Mouse (Mus musculus) testis, adult 2 months (tissue): Measurements from ENCODE around the gene Ankrd34b.

Experiments used
- CTCF ChIP-seq: fragments of 200-500 bp; IDR thresholded peaks from 2 replicates; pipeline ENCODE4 v1.5.1; 2012; ENCODE audit warnings: low read depth, mild to moderate bottlenecking, inconsistent platforms, low read length, moderate library complexity; ENCODE audit not compliant: control insufficient read depth, insufficient read depth, insufficient replicate concordance
- POLR2A ChIP-seq: fragments of 200-500 bp; IDR thresholded peaks from 2 replicates; pipeline ENCODE4 v1.6.1; 2012; ENCODE audit warnings: low read depth, mild to moderate bottlenecking, inconsistent platforms, low read length, moderate library complexity; ENCODE audit not compliant: control insufficient read depth

- TF ChIP-seq CTCF (no peak), POLR2A (no peak)
These were observed 13.0 kb downstream of the Ankrd34b start for GRCm38 (mm10) chr13:92438656-92439055.
